Mouse (Mus musculus) MEL (cell line): ENCODE data around the gene Gm20388. TPM values are rescaled to one million over a fixed set of nuclear protein-coding genes. Genes with fewer than 3 reads are reported as not detected.

ENCODE experiments used
- DNase-seq: peaks from one replicate; pipeline ENCODE4 v3.0.0; 2011; ENCODE audit warnings: low read depth, low spot score
- H3K27ac ChIP-seq: 2 replicates; pipeline ENCODE4 v1.5.1; 2012; ENCODE audit warnings: low read depth, mild to moderate bottlenecking, control low read depth, low read length, moderate library complexity; ENCODE audit not compliant: control insufficient read depth
- H3K27me3 ChIP-seq, 2 experiments: fragments of 150-350 bp in 1 of 2; sonication (generic) in 1 of 2; 2 replicates each; pipeline ENCODE4 v1.6.1; 2012; ENCODE audit warnings: low read length in 2 of 2, mild to moderate bottlenecking in 2 of 2, improper control_type of control experiment in 1 of 2, moderate library complexity in 1 of 2; ENCODE audit not compliant: insufficient read depth in 2 of 2, control insufficient read depth in 1 of 2
- H3K36me3 ChIP-seq, 2 experiments: 2 replicates each; pipeline ENCODE4 v1.6.1; 2012 to 2014; ENCODE audit warnings: low read length in 2 of 2, improper control_type of control experiment in 1 of 2, inconsistent platforms in 1 of 2, mild to moderate bottlenecking in 1 of 2; ENCODE audit not compliant: insufficient read depth in 2 of 2, control insufficient read depth in 1 of 2
- H3K4me1 ChIP-seq, 2 experiments: fragments of 150-350 bp in 1 of 2; sonication (generic) in 1 of 2; 2 replicates each; pipeline ENCODE4 v1.6.1; 2012; ENCODE audit warnings: low read length in 2 of 2, improper control_type of control experiment in 1 of 2, mild to moderate bottlenecking in 1 of 2; ENCODE audit not compliant: insufficient read depth in 2 of 2, control insufficient read depth in 1 of 2
- H3K4me3 ChIP-seq, 2 experiments: fragments of 150-350 bp in 1 of 2; sonication (generic) in 1 of 2; 2 replicates each; pipeline ENCODE4 v1.5.1; 2012; ENCODE audit warnings: low read depth in 2 of 2, low read length in 2 of 2, mild to moderate bottlenecking in 2 of 2, moderate library complexity in 2 of 2, control low read depth in 1 of 2, improper control_type of control experiment in 1 of 2; ENCODE audit not compliant: control insufficient read depth in 1 of 2, insufficient read depth in 1 of 2
- H3K79me2 ChIP-seq: 2 replicates; pipeline ENCODE4 v1.6.1; 2012; ENCODE audit warnings: mild to moderate bottlenecking, low read length, moderate library complexity; ENCODE audit not compliant: control insufficient read depth, poor library complexity, insufficient read depth
- H3K9ac ChIP-seq: 2 replicates; pipeline ENCODE4 v1.6.1; 2012; ENCODE audit warnings: low read depth, mild to moderate bottlenecking, control low read depth, low read length, moderate library complexity; ENCODE audit not compliant: control insufficient read depth, poor library complexity, severe bottlenecking
- H3K9me3 ChIP-seq: fragments of 150-350 bp; sonication (generic); replicated peaks from 2 replicates; pipeline ENCODE4 v1.6.1; 2012; ENCODE audit warnings: mild to moderate bottlenecking, low read length, improper control_type of control experiment, moderate library complexity; ENCODE audit not compliant: insufficient read depth
- BHLHE40 ChIP-seq: IDR thresholded peaks from 2 replicates; pipeline ENCODE4 v1.6.1; 2012; ENCODE audit warnings: low read depth, mild to moderate bottlenecking, inconsistent platforms, low read length, improper control_type of control experiment, borderline replicate concordance
- E2F4 ChIP-seq: IDR thresholded peaks from 2 replicates; pipeline ENCODE4 v1.6.1; 2011; ENCODE audit warnings: low read depth, low read length, improper control_type of control experiment, borderline replicate concordance
- ELF1 ChIP-seq: IDR thresholded peaks from 2 replicates; pipeline ENCODE4 v1.6.1; 2014; ENCODE audit warnings: low read depth, mild to moderate bottlenecking, inconsistent platforms, low read length, improper control_type of control experiment, moderate library complexity
- GATA1 ChIP-seq: IDR thresholded peaks from 2 replicates; pipeline ENCODE4 v1.6.1; 2011; ENCODE audit warnings: low read depth, low read length, improper control_type of control experiment
- HCFC1 ChIP-seq: IDR thresholded peaks from 2 replicates; pipeline ENCODE4 v1.6.1; 2012; ENCODE audit warnings: low read depth, mild to moderate bottlenecking, inconsistent platforms, low read length, improper control_type of control experiment, moderate library complexity
- JUND ChIP-seq: IDR thresholded peaks from 2 replicates; pipeline ENCODE4 v1.6.1; 2011; ENCODE audit warnings: low read depth, mild to moderate bottlenecking, improper control_type of control experiment, low read length
- MAFK ChIP-seq: IDR thresholded peaks from 2 replicates; pipeline ENCODE4 v1.6.1; 2011; ENCODE audit warnings: low read depth, mild to moderate bottlenecking, low read length, improper control_type of control experiment, borderline replicate concordance
- MAX ChIP-seq: IDR thresholded peaks from 2 replicates; pipeline ENCODE4 v1.6.1; 2011; ENCODE audit warnings: low read length, improper control_type of control experiment
- NELFE ChIP-seq: IDR thresholded peaks from 2 replicates; pipeline ENCODE4 v1.6.1; 2011; ENCODE audit warnings: low read depth, low read length, improper control_type of control experiment
- NRF1 ChIP-seq: IDR thresholded peaks from 2 replicates; pipeline ENCODE4 v1.6.1; 2014; ENCODE audit warnings: low read depth, mild to moderate bottlenecking, inconsistent platforms, low read length, improper control_type of control experiment, moderate library complexity; ENCODE audit not compliant: poor library complexity, insufficient read depth, severe bottlenecking
- POLR2A ChIP-seq, 2 experiments: IDR thresholded peaks; 2 replicates each; pipeline ENCODE4 v1.6.1; 2011 to 2012; ENCODE audit warnings: low read length in 2 of 2, mild to moderate bottlenecking in 2 of 2, control low read depth in 1 of 2, improper control_type of control experiment in 1 of 2, low read depth in 1 of 2, moderate library complexity in 1 of 2; ENCODE audit not compliant: control insufficient read depth in 1 of 2, insufficient read depth in 1 of 2, poor library complexity in 1 of 2
- SIN3A ChIP-seq: IDR thresholded peaks from 2 replicates; pipeline ENCODE4 v1.6.1; 2012; ENCODE audit warnings: low read length, improper control_type of control experiment, inconsistent platforms
- TAL1 ChIP-seq: IDR thresholded peaks from 2 replicates; pipeline ENCODE4 v1.6.1; 2012; ENCODE audit warnings: mild to moderate bottlenecking, inconsistent platforms, low read length, moderate library complexity, mixed read lengths
- USF2 ChIP-seq, 2 experiments: IDR thresholded peaks; 2 replicates each; pipeline ENCODE4 v1.6.1; 2011 to 2012; ENCODE audit warnings: improper control_type of control experiment in 2 of 2, low read length in 2 of 2, borderline replicate concordance in 1 of 2, inconsistent platforms in 1 of 2, low read depth in 1 of 2, mild to moderate bottlenecking in 1 of 2; ENCODE audit not compliant: insufficient read depth in 1 of 2
- ZC3H11A ChIP-seq: IDR thresholded peaks from 2 replicates; pipeline ENCODE4 v1.6.1; 2012; ENCODE audit warnings: low read depth, mild to moderate bottlenecking, inconsistent platforms, low read length, improper control_type of control experiment
- ZNF384 ChIP-seq: IDR thresholded peaks from 2 replicates; pipeline ENCODE4 v1.6.1; 2012; ENCODE audit warnings: low read depth, mild to moderate bottlenecking, inconsistent platforms, low read length, improper control_type of control experiment
- polyA plus RNA-seq, 2 experiments: library from polyadenylated mRNA; stranded (reverse) in 1 of 2; unstranded in 1 of 2; fragments of >175 nt in 1 of 2; fragments of >200 nt in 1 of 2; gene quantifications; 2 replicates each; pipeline versions ENCODE4 v1.2.1 to v1.2.4; 2012; ENCODE audit warnings: low replicate concordance in 2 of 2, low read depth in 1 of 2; ENCODE audit not compliant: insufficient read length in 2 of 2, insufficient read depth in 1 of 2, missing spikeins in 1 of 2
- total RNA-seq: library from RNA; depleted of rRNA; stranded (reverse); fragments of 300-350 nt; gene quantifications from 2 replicates; pipeline ENCODE4 v1.2.3, GENCODE M21; 2012

Gm20388 gene
- total and polyA plus RNA-seq, 3 experiments: 11.1 to 17.8 TPM; not detected in 1

DNA sequence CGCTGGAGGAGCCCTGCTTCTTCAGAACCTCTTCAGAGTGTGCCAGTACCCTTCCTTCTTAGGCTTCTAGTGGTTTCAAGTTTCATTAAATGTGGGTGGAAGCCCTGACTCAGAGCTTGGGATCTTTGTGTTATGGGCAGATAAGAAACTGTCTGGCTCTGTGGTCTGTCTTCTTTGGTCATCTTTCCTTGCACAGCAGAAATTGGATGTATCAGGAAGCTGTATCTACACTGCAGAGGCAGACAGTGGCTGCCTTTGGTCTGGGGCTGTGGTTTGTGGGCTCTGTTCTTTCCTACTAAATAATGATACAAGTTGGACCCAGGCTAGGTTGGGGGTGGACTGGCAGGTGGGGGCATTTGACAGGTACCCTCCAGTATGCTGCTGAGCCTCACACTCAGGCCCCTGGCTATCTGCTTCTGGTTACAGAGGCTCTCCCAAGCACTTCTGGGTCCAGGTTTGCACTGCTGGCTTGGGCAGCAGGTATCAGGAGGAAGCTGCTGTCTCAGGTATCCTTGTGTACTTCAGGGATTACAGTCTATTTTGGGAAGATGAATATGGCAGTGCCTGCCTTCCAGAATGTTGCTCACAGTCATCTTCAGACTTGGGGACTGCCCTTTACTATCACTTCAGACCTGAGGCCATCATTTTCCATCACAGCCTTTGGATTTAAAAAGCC is 2045.3 kb downstream of the Gm20388 start (continued):
- TF ChIP-seq E2F4 (no peak), MAFK (peak; percentile 82), JUND (peak; percentile 88; the same call in 1 of the 2 replicates), SIN3A (peak; percentile 75; the same call in 1 of the 2 replicates), GATA1 (peak; percentile 98), MAX (no peak), NRF1 (0 out of 2 replicates have a peak, but pooled peaks have one; percentile 6), BHLHE40 (no peak; the same call in 1 of the 2 replicates), USF2 (IDR thresholded peaks at IDR 0.05; ENCODE audit: borderline replicate concordance in 1 of 2, insufficient read depth in 1 of 2, low read depth in 1 of 2, low read length in 2 of 2) (no peak), HCFC1 (no peak), NELFE (no peak; the same call in 1 of the 2 replicates)
- TF ChIP-seq, all 39 proteins: peak for 19

DNA sequence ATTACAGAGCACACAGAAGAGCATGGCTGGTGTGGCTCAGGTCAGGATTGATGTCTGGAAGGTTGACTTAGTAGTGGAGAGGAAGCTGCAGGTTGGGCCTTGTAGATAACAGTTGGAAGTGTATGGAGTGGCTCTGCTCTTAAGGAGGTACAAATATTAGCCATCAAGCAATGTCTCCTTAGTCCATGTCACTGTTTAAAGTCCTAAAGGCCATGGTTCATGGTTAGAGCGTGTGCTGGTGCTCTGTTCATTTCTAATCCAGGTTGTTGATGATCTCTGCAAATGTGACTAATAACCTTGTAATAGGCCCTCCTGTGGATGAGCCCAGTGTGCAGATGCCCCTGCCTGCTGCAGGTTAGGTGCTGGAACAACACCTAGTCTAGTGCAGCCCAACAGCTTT is 2047.8 kb downstream of the Gm20388 start:
- Histone ChIP-seq H3K79me2 (peaks cover 13% of the 10 kb centered on the region), H3K4me3 (no peak overlapping the region), H3K9me3 (no peaks in the 10 kb centered on the region), H3K27ac (no peak overlapping the region), H3K27me3 (no peaks in the 10 kb centered on the region), H3K36me3 (peaks cover 0 to 55% of the 10 kb centered on the region in 2 experiments; a peak in 2 of 4 replicates), H3K4me1 (peaks cover 14 to 46% of the 10 kb centered on the region in 2 experiments), H3K9ac (no peak overlapping the region)
- DNase-seq: peak; percentile 40
- TF ChIP-seq ELF1: no peak
- peak; percentile 36; the same call in 1 of the 2 replicates for TF ChIP-seq TAL1

DNA sequence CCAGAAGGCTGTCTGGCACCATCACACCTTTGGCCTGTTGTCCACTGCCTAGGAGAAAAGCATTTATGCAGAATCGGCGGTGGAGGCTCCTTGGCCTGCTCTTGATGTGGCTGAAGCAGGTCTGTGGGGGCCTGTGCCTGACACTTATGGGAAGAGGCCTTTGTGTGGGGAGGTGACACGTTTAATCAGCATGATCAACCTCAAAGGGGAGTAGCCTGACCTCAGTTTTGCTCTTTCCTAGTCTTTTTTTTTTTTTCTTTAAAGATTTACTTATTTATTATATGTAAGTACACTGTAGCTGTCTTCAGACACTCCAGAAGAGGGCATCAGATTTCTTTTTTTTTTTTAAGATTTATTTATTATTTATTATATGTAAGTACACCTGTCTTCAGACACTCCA is 2052.3 kb downstream of the Gm20388 start:
- Histone ChIP-seq H3K4me3 (no peak overlapping the region), H3K27ac (no peak overlapping the region), H3K9me3 (no peaks in the 10 kb centered on the region), H3K27me3 (no peaks in the 10 kb centered on the region), H3K36me3 (peaks cover 0 to 14% of the 10 kb centered on the region in 2 experiments; a peak in 3 of 4 replicates), H3K9ac (no peak overlapping the region), H3K4me1 (peaks cover under 1 to 14% of the 10 kb centered on the region in 2 experiments; a peak in 3 of 4 replicates), H3K79me2 (peaks cover 6% of the 10 kb centered on the region)
- DNase-seq: peak; percentile 41
- TF ChIP-seq JUND (no peak), E2F4 (no peak), ZC3H11A (no peak), POLR2A (IDR thresholded peaks at IDR 0.05; ENCODE audit: control insufficient read depth in 1 of 2, insufficient read depth in 1 of 2, low read depth in 1 of 2, low read length in 2 of 2, poor library complexity in 1 of 2) (no peak), ZNF384 (peak; percentile 72), BHLHE40 (no peak), SIN3A (no peak)
